Mouse (Mus musculus) hindbrain, postnatal 0 days (tissue): ENCODE results near the gene Pomc. TPM values are rescaled to one million over a fixed set of nuclear protein-coding genes. Genes with fewer than 3 reads are reported as not detected.
A peak's percentile ranks its signal among the peaks of the same experiment; 100 is the strongest.

ENCODE experiments used
- ATAC-seq: fragments of 200-750 bp; cut with Nextera tagmentation; 2 replicates; pipeline ENCODE4 v1.8.0; 2017; ENCODE audit warnings: mild to moderate bottlenecking, moderate TSS enrichment, moderate library complexity
- DNase-seq: peaks from one replicate; pipeline ENCODE4 v3.0.0-alpha.2; 2015; ENCODE audit warnings: low spot score
- H3K27ac ChIP-seq: fragments of 300-500 bp; sonication (generic); 2 replicates; pipeline ENCODE4 v1.5.1; 2014; ENCODE audit warnings: mild to moderate bottlenecking
- H3K27me3 ChIP-seq: fragments of 300-500 bp; sonication (generic); 2 replicates; pipeline ENCODE4 v1.6.1; 2014; ENCODE audit warnings: low read length, mixed read lengths; ENCODE audit not compliant: insufficient read depth
- H3K36me3 ChIP-seq: fragments of 300-500 bp; sonication (generic); 2 replicates; pipeline ENCODE4 v1.6.1; 2014; ENCODE audit warnings: low read length, mixed read lengths; ENCODE audit not compliant: insufficient read depth
- H3K4me1 ChIP-seq: fragments of 300-500 bp; sonication (generic); 2 replicates; pipeline ENCODE4 v1.6.1; 2014; ENCODE audit warnings: antibody characterized with exemption, low read length, mixed read lengths; ENCODE audit not compliant: insufficient read depth
- H3K4me2 ChIP-seq: fragments of 300-500 bp; sonication (generic); 2 replicates; pipeline ENCODE4 v1.6.1; 2014; ENCODE audit warnings: low read depth, mild to moderate bottlenecking, low read length, moderate library complexity, mixed read lengths
- H3K4me3 ChIP-seq: fragments of 300-500 bp; sonication (generic); 2 replicates; pipeline ENCODE4 v1.5.1; 2014; ENCODE audit warnings: low read length
- H3K9ac ChIP-seq: fragments of 300-500 bp; sonication (generic); replicated peaks from 2 replicates; pipeline ENCODE4 v1.6.1; 2014; ENCODE audit warnings: mild to moderate bottlenecking, low read length, moderate library complexity, mixed read lengths
- H3K9me3 ChIP-seq: fragments of 300-500 bp; sonication (generic); 2 replicates; pipeline ENCODE4 v1.6.1; 2016; ENCODE audit warnings: low read length, mixed read lengths
- CTCF ChIP-seq: IDR thresholded peaks from 2 replicates; pipeline ENCODE4 v1.5.1; 2016; ENCODE audit warnings: antibody characterized with exemption, control low read depth, low read depth
- WGBS: fragments of 180-500 bp; shearing (Covaris S2); extraction: QIAGEN DNeasy Blood & Tissue Kit; methylation state at CpG from one replicate; pipeline ENCODE4 v1.1.7; 2014; 5-methylcytosine and 5-hydroxymethylcytosine counted together
- polyA plus RNA-seq: library from polyadenylated mRNA; unstranded; fragments of >200 nt; fragmentation: Nextera tagmentation; extraction: Ambion mirVana; gene quantifications from 2 replicates; pipeline ENCODE4 v1.2.1, GENCODE M21; 2015
- total RNA-seq: library from RNA; depleted of rRNA; stranded (reverse); fragments of >200 nt; gene quantifications from 2 replicates; pipeline ENCODE4 v1.2.3, GENCODE M21; 2014; rRNA removed

The Pomc gene
- 5.3 and 5.7 TPM in 2 replicates for total RNA-seq
- polyA plus RNA-seq = 3.5 and 4.2 TPM in 2 replicates

DNA sequence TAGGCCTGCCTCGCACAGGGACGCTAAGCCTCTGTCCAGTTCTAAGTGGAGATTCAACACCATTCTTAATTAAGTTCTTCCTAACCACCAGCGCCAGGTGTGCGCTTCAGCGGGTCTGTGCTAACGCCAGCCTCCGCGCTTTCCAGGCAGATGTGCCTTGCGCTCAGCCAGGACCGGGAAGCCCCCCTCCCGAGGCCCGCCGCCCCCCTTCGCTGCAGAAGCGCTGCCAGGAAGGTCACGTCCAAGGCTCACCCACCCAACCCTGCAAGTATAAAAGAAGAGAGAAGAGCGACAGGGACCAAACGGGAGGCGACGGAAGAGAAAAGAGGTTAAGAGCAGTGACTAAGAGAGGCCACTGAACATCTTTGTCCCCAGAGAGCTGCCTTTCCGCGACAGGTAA lies at the start of gene Pomc:
Pomc (plus strand) TSS at position 301 of the 400 bp plus-strand sequence.
- no peaks in the 10 kb centered on the region for H3K9me3 ChIP-seq
- H3K27ac ChIP-seq = no peak within 1 kb of the TSS
- TF ChIP-seq CTCF = no peak
- H3K4me2 ChIP-seq = peak within 1 kb of the TSS; percentile 28; the same call in 1 of the 2 replicates
- peaks cover 19% of the 10 kb centered on the region; the same call in 1 of the 2 replicates for H3K27me3 ChIP-seq
- no peaks in the 10 kb centered on the region for H3K4me1 ChIP-seq
- no peak within 1 kb of the TSS for H3K4me3 ChIP-seq
- no peak for ATAC-seq
- DNase-seq = no peak
- no peak within 1 kb of the TSS for H3K9ac ChIP-seq
- no peaks in the 10 kb centered on the region for H3K36me3 ChIP-seq
- WGBS = 17% methylated on average over 22 of the region's 22 CpGs

DNA sequence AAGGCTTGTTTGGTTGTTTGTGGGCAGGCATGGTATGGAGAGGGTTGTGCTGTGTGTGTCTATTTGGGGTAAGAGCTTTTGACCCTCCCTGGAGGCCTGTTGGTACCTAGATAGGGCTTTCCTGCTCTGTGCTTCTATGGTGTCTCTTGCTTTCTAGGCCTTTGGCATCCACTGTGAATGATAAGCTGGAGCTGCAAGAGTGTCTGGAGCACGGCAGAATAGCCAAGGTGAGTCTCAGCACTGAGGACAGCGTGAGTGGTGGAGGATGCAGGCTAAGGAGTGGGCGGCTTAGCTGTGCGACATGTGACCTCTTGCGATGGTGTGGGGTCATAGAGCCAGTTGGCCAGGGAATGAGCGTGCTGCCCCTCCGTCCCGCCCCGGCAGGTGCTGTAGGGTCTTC lies 49.3 kb upstream of the Pomc start:
- 93% methylated on average over 9 of the region's 9 CpGs for WGBS
- H3K36me3 ChIP-seq = peaks cover 65% of the 10 kb centered on the region
- no peak for DNase-seq

DNA sequence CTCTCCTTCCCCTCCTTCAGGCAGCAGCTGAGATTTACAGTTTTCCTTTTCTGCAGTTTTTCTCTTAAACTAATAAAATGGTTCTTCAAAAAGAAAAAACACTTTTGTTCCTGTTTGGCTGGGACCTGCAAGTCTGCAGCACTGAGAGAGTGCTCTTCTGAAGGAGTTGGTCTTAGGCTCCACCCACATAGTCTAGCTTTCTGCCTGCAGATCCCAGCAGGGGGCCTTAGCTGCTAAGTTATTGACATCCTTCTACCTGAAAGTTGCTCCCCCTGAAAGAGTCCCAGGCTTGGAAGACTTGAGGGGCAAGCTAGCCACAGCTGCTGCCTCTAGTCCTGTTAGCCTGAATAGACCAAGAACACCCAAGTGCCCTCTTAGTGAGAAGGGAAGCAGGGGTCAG lies 48.4 kb upstream of the Pomc start:
- H3K9ac ChIP-seq = no peak overlapping the region
- no peak for TF ChIP-seq CTCF
- H3K27me3 ChIP-seq = no peaks in the 10 kb centered on the region
- H3K4me1 ChIP-seq = no peaks in the 10 kb centered on the region
- H3K36me3 ChIP-seq = peaks cover 63% of the 10 kb centered on the region
- H3K4me3 ChIP-seq = no peak overlapping the region
- ATAC-seq = no peak
- H3K27ac ChIP-seq = no peak overlapping the region
- no peak overlapping the region for H3K4me2 ChIP-seq
- H3K9me3 ChIP-seq = no peaks in the 10 kb centered on the region
- no peak for DNase-seq

More for the DNA sequence above, 49.3 kb upstream of the Pomc start:
- Histone ChIP-seq H3K4me3 (no peak overlapping the region), H3K9me3 (no peaks in the 10 kb centered on the region), H3K4me2 (no peak overlapping the region), H3K27ac (no peak overlapping the region), H3K27me3 (no peaks in the 10 kb centered on the region), H3K9ac (no peak overlapping the region), H3K4me1 (no peaks in the 10 kb centered on the region)
- ATAC-seq = no peak
- TF ChIP-seq CTCF = no peak

DNA sequence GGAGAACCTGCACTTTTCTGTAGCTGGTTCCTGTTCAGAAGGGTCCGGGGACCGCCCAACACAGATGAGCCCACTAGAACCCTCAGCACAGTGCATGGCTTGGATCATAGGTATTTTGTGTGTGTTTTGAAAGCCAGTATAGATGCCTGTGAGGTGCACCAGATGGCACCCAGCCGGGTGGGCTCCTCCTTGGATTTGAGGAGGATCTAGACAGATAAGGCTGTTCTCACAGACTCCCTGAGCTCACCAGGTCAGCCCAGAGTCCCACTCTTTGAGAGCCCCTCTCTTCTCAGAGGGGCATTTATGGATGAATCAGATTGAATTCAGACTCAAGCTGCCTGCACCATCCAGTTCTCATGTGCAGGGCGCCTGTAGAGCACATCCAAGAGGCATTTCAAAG lies 47.7 kb upstream of the Pomc start:
- H3K9ac ChIP-seq = no peak overlapping the region
- 88% methylated on average over 4 of the region's 4 CpGs for WGBS
- H3K27ac ChIP-seq = no peak overlapping the region
- DNase-seq (no peak), ATAC-seq (no peak)
- no peak overlapping the region for H3K4me3 ChIP-seq
- no peak for TF ChIP-seq CTCF
- peaks cover 56% of the 10 kb centered on the region for H3K36me3 ChIP-seq
- H3K4me1 ChIP-seq = no peaks in the 10 kb centered on the region
- no peaks in the 10 kb centered on the region for H3K27me3 ChIP-seq
- no peaks in the 10 kb centered on the region for H3K9me3 ChIP-seq
- no peak overlapping the region for H3K4me2 ChIP-seq

DNA sequence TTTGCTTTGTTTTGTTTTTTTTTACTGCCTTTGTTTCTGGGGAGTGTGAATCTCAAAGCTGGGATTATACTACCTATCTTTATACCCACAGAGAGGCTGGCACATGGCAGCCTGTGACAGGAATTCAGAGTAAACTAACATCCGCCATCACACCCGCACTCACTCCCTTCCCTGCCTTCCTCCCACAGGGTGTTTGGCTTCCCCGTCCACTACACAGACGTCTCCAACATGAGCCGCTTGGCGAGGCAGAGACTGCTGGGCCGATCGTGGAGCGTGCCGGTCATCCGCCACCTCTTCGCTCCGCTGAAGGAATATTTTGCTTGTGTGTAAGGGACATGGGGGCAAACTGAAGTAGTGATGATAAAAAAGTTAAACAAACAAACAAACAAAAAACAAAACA lies 47.3 kb upstream of the Pomc start:
- H3K4me2 ChIP-seq = no peak overlapping the region
- 68% methylated on average over 13 of the region's 13 CpGs for WGBS
- H3K9ac ChIP-seq = no peak overlapping the region
- TF ChIP-seq CTCF = no peak
- H3K4me3 ChIP-seq = no peak overlapping the region
- no peak overlapping the region for H3K27ac ChIP-seq
- no peaks in the 10 kb centered on the region for H3K4me1 ChIP-seq
- DNase-seq = no peak
- ATAC-seq = no peak
- peaks cover 52% of the 10 kb centered on the region for H3K36me3 ChIP-seq
- H3K27me3 ChIP-seq = no peaks in the 10 kb centered on the region
- H3K9me3 ChIP-seq = no peaks in the 10 kb centered on the region

DNA sequence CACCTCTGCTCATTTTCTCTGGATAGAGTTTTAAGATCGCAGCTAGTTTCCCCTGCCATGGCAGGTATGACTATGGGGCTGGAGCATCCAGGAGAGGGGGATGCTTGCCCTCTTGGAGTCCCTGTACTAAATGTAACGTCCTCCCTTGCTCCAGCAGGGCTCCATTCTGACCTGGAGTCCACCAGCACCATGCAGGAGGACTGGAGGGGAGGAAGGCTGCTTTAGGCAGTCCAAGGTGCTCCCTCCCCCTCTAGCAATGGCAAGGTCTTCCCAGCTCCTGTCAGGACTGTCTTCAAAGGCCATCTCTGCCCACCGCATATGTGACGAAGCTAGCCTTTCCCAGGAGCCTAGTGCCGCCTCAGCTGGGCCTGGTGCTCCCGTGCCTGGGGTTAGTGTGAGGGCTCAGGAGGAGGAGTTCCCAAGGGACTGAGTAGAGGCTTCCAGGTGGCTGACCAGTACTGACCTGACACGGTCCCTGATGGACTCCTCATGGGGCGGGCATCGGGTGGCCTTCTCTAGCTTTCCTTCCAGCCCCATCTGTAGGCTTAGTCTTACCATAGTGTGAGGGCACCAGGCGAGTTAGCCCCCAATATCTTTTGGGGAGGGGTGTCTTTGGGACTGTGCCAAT lies 44.2 kb upstream of the Pomc start:
- TF ChIP-seq CTCF = no peak
- no peaks in the 10 kb centered on the region for H3K27me3 ChIP-seq
- H3K27ac ChIP-seq = no peak overlapping the region
- ATAC-seq (no peak), DNase-seq (no peak)
- H3K4me2 ChIP-seq = no peak overlapping the region
- peaks cover 32% of the 10 kb centered on the region for H3K36me3 ChIP-seq
- 68% methylated on average over 10 of the region's 10 CpGs for WGBS
- H3K4me1 ChIP-seq = no peaks in the 10 kb centered on the region
- H3K9ac ChIP-seq = no peak overlapping the region
- H3K9me3 ChIP-seq = no peaks in the 10 kb centered on the region
- no peak overlapping the region for H3K4me3 ChIP-seq

DNA sequence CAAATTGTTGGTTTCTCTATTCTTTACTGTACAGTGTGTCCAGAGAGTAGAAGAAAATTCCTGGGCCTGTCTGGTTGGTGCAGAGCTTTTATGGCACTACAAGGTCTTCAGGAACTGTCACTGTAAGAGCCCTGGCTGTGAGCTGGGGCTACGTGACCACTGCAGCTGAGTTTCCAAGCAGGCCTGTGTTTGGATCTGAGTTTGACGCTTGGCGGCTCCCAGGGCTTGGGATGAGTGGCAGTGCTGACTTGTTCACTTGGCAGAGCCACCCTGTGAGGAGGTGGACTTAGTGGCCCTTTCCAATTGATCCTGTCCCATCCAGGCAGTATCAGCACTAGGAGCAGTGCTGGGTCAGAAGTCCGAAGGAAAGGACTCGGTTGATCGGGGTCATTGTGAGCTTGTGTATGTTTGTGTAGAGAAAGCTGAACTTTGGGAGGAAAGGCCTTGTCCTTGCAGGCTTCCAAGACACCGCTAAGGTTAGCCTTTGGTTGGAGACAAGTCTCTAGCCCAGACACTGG lies 42.9 kb upstream of the Pomc start:
- H3K27me3 ChIP-seq = no peaks in the 10 kb centered on the region
- no peaks in the 10 kb centered on the region for H3K4me1 ChIP-seq
- no peak overlapping the region for H3K9ac ChIP-seq
- no peaks in the 10 kb centered on the region for H3K9me3 ChIP-seq
- H3K4me3 ChIP-seq = no peak overlapping the region
- no peak overlapping the region for H3K4me2 ChIP-seq
- H3K36me3 ChIP-seq = peaks cover 20% of the 10 kb centered on the region; the same call in 1 of the 2 replicates
- TF ChIP-seq CTCF = no peak
- DNase-seq (no peak), ATAC-seq (no peak)
- H3K27ac ChIP-seq = peak overlapping the region; percentile 15; the same call in 1 of the 2 replicates
- 87% methylated on average over 7 of the region's 7 CpGs for WGBS
